Mouse (Mus musculus) bone marrow macrophage, adult 2 months (primary cell): ENCODE results near the gene Zmynd8.

Experiments used
- CTCF ChIP-seq: IDR thresholded peaks from 2 replicates; pipeline ENCODE4 v1.5.1; 2012; ENCODE audit warnings: low read depth, mild to moderate bottlenecking, low read length, moderate library complexity
- POLR2A ChIP-seq: IDR thresholded peaks from 2 replicates; pipeline ENCODE4 v1.6.1; 2012; ENCODE audit warnings: mild to moderate bottlenecking, low read depth, low read length, borderline replicate concordance

DNA sequence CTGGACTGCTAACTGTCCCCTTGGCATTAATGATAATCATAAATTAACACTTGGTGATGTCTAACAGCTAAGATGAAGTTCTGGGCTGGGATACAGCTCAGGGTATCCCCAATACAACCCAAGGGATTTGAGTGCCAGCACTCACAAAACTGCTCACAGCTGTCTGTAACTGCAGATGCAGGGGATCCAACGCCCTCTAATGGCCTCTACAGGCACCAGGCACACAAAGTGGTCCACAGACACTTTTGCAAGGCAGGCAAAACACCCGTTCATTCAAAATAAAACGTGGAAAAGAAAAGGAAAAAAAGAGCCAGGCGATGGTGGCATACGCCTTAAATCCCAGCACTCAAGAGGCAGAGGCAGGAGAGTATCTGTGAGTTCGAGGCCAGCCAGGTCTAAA is 658 bp upstream of the Zmynd8 start:
- TF ChIP-seq CTCF, result 0 out of 2 replicates have a peak, but pooled peaks have one; percentile 13
- TF ChIP-seq POLR2A, result no peak
